Mouse (Mus musculus) embryonic facial prominence, embryonic 11.5 days (tissue): ENCODE results near the gene Fam204a. TPM values are rescaled to one million over a fixed set of nuclear protein-coding genes. Genes with fewer than 3 reads are reported as not detected.

ENCODE experiments used
- ATAC-seq: fragments of 200-750 bp; cut with Nextera tagmentation; replicated peaks from 2 replicates; pipeline ENCODE4 v1.8.0; 2017; ENCODE audit warnings: low read depth; ENCODE audit not compliant: insufficient number of reproducible peaks, low FRiP score, low TSS enrichment
- DNase-seq: peaks from one replicate; pipeline ENCODE4 v3.0.0-alpha.2; 2015; ENCODE audit warnings: low spot score
- H3K27ac ChIP-seq: fragments of 300-500 bp; sonication (generic); replicated peaks from 2 replicates; pipeline ENCODE4 v1.5.1; 2014; ENCODE audit warnings: mild to moderate bottlenecking, low read depth, low read length, control low read depth
- H3K27me3 ChIP-seq: fragments of 300-500 bp; sonication (generic); 2 replicates; pipeline ENCODE4 v1.6.1; 2014; ENCODE audit warnings: mild to moderate bottlenecking, low read length, moderate library complexity, mixed read lengths; ENCODE audit not compliant: control insufficient read depth, insufficient read depth
- H3K36me3 ChIP-seq: fragments of 300-500 bp; sonication (generic); replicated peaks from 2 replicates; pipeline ENCODE4 v1.6.1; 2014; ENCODE audit warnings: low read depth, mild to moderate bottlenecking, low read length, moderate library complexity, mixed read lengths; ENCODE audit not compliant: control insufficient read depth, insufficient read depth
- H3K4me1 ChIP-seq: fragments of 300-500 bp; sonication (generic); 2 replicates; pipeline ENCODE4 v1.6.1; 2014; ENCODE audit warnings: low read length, mixed read lengths; ENCODE audit not compliant: control insufficient read depth, insufficient read depth
- H3K4me2 ChIP-seq: fragments of 300-500 bp; sonication (generic); 2 replicates; pipeline ENCODE4 v1.6.1; 2014; ENCODE audit warnings: low read depth, mild to moderate bottlenecking, control low read depth, low read length, moderate library complexity
- H3K4me3 ChIP-seq: fragments of 300-500 bp; sonication (generic); 2 replicates; pipeline ENCODE4 v1.5.1; 2014; ENCODE audit warnings: low read depth, low read length, control low read depth
- H3K9ac ChIP-seq: fragments of 300-500 bp; sonication (generic); replicated peaks from 2 replicates; pipeline ENCODE4 v1.6.1; 2014; ENCODE audit warnings: mild to moderate bottlenecking, control low read depth, low read length
- H3K9me3 ChIP-seq: fragments of 300-500 bp; sonication (generic); replicated peaks from 2 replicates; pipeline ENCODE4 v1.6.1; 2016; ENCODE audit warnings: mild to moderate bottlenecking, low read length, inconsistent platforms, mixed read lengths; ENCODE audit not compliant: control insufficient read depth
- WGBS: fragments of 180-500 bp; shearing (Covaris S2); extraction: QIAGEN DNeasy Blood & Tissue Kit; methylation state at CpG from one replicate; pipeline ENCODE4 v1.1.7; 2014; 5-methylcytosine and 5-hydroxymethylcytosine counted together
- polyA plus RNA-seq: library from polyadenylated mRNA; unstranded; fragments of >200 nt; fragmentation: Nextera tagmentation; extraction: Ambion mirVana; gene quantifications from 2 replicates; pipeline ENCODE4 v1.2.1, GENCODE M21; 2014

Gene Fam204a
- 71.1 and 77.6 TPM in 2 replicates for polyA plus RNA-seq

GRCm38 (mm10) chr19:60225899-60226844 is at the start of gene Fam204a:
Gene Fam204a, minus strand, starts transcription at chr19:60226701.
- DNase-seq (peak; percentile 97), ATAC-seq (peak; percentile 96)
- H3K4me2 ChIP-seq = peak within 1 kb of the TSS; percentile 50
- H3K36me3 ChIP-seq = no peaks in the 10 kb centered on the region; the same call in 1 of the 2 replicates
- H3K9ac ChIP-seq = peak within 1 kb of the TSS; percentile 95
- H3K4me1 ChIP-seq = no peaks in the 10 kb centered on the region
- under 1% methylated on average over 68 of the region's 68 CpGs for WGBS
- H3K9me3 ChIP-seq = no peaks in the 10 kb centered on the region
- H3K4me3 ChIP-seq = peak within 1 kb of the TSS; percentile 74
- H3K27me3 ChIP-seq = no peaks in the 10 kb centered on the region
- H3K27ac ChIP-seq = peak within 1 kb of the TSS; percentile 97

GRCm38 (mm10) chr19:60265789-60266188 is 39.3 kb upstream of the Fam204a start:
- WGBS = 69% methylated on average over 1 of the region's 1 CpGs
- Histone ChIP-seq H3K27ac (no peak overlapping the region), H3K27me3 (no peaks in the 10 kb centered on the region), H3K4me1 (no peaks in the 10 kb centered on the region), H3K4me3 (no peak overlapping the region), H3K36me3 (no peaks in the 10 kb centered on the region), H3K9ac (no peak overlapping the region), H3K9me3 (no peaks in the 10 kb centered on the region), H3K4me2 (no peak overlapping the region)
- DNase-seq (no peak), ATAC-seq (no peak)

DNA sequence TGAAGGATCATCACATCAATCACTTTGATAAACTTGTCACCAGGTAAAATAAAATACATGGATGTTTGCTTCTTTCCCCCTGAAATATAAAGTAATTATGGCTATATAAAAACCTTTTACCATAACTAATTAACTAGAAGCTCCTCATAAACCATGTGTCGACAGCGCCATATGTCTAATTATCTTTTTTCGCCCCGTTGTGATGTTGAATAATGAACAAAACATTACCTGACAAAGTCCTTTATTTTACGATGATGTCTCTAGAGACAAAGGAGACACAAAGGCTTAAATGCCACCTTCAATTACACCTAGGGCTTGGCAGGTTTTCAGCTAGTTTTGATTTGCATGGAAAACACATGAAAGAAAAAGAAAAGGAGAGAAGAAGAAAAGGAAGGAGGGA is 34.2 kb upstream of the Fam204a start:
- Histone ChIP-seq H3K9ac (no peak overlapping the region), H3K27ac (no peak overlapping the region), H3K27me3 (no peaks in the 10 kb centered on the region), H3K36me3 (no peaks in the 10 kb centered on the region), H3K4me1 (no peaks in the 10 kb centered on the region), H3K4me2 (no peak overlapping the region), H3K4me3 (no peak overlapping the region), H3K9me3 (no peaks in the 10 kb centered on the region)
- WGBS = 85% methylated on average over 5 of the region's 5 CpGs
- ATAC-seq = no peak
- DNase-seq = no peak

DNA sequence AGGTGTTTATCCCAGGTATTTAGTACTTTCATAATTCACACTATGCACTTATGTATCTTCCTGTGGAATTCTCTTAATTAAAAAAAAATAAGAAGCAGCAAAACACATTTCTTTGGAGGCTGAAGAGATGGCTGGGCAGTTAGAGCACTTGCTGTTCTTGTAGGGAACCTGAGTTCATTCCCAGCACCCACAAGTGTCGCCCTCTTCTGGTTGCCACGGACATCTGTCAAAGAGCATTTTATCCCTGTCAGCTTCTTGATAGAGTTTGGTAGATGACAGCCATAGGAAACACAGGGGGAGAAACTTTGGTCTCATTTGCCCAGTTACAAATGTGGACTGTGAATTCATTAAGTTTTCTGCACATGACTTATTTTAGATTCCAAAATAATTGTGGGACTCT is 25.5 kb upstream of the Fam204a start:
- ATAC-seq (no peak), DNase-seq (no peak)
- WGBS = 34% methylated on average over 2 of the region's 2 CpGs
- H3K36me3 ChIP-seq = no peaks in the 10 kb centered on the region
- no peak overlapping the region for H3K4me3 ChIP-seq
- no peaks in the 10 kb centered on the region for H3K27me3 ChIP-seq
- H3K4me2 ChIP-seq = no peak overlapping the region
- H3K4me1 ChIP-seq = no peaks in the 10 kb centered on the region
- H3K9ac ChIP-seq = no peak overlapping the region
- H3K27ac ChIP-seq = no peak overlapping the region
- H3K9me3 ChIP-seq = no peaks in the 10 kb centered on the region

GRCm38 (mm10) chr19:60251197-60251596 is 24.7 kb upstream of the Fam204a start:
- H3K9me3 ChIP-seq = no peaks in the 10 kb centered on the region
- ATAC-seq (no peak), DNase-seq (no peak)
- no peaks in the 10 kb centered on the region for H3K4me1 ChIP-seq
- H3K9ac ChIP-seq = no peak overlapping the region
- WGBS = 80% methylated on average over 9 of the region's 9 CpGs
- no peak overlapping the region for H3K27ac ChIP-seq
- no peaks in the 10 kb centered on the region for H3K36me3 ChIP-seq
- H3K27me3 ChIP-seq = no peaks in the 10 kb centered on the region
- no peak overlapping the region for H3K4me3 ChIP-seq
- no peak overlapping the region for H3K4me2 ChIP-seq

DNA sequence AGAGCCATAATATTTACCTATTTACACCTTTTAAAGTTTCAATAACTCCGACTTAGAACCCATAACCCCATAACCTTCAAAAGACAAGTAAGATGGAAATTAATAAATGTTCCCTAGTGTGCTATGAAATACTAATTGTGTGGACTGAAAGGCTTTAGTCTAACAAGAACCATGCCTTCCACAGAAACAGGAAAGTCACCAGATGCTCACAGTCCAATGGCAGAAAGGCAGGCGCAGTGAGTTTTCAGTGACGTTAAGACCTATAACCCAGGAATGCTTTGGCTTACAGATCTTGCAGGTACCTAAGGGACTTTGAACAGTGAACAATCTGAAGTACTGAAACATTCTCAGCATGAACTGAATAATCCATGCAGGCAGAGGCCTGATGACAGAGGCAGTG is 18.7 kb upstream of the Fam204a start:
- DNase-seq (no peak), ATAC-seq (no peak)
- Histone ChIP-seq H3K4me3 (no peak overlapping the region), H3K27ac (no peak overlapping the region), H3K36me3 (no peaks in the 10 kb centered on the region), H3K9me3 (no peaks in the 10 kb centered on the region), H3K4me2 (no peak overlapping the region), H3K4me1 (no peaks in the 10 kb centered on the region), H3K27me3 (no peaks in the 10 kb centered on the region), H3K9ac (no peak overlapping the region)
- WGBS = 72% methylated on average over 3 of the region's 3 CpGs

- Histone ChIP-seq H3K9me3 (no peaks in the 10 kb centered on the region), H3K27ac (no peak overlapping the region), H3K4me3 (no peak overlapping the region), H3K4me1 (no peaks in the 10 kb centered on the region), H3K9ac (no peak overlapping the region), H3K4me2 (no peak overlapping the region), H3K36me3 (no peaks in the 10 kb centered on the region), H3K27me3 (no peaks in the 10 kb centered on the region)
- DNase-seq (no peak), ATAC-seq (no peak)
- WGBS = 82% methylated on average over 7 of the region's 7 CpGs
Measured at GRCm38 (mm10) chr19:60242620-60243019, 16.1 kb upstream of the Fam204a start.

DNA sequence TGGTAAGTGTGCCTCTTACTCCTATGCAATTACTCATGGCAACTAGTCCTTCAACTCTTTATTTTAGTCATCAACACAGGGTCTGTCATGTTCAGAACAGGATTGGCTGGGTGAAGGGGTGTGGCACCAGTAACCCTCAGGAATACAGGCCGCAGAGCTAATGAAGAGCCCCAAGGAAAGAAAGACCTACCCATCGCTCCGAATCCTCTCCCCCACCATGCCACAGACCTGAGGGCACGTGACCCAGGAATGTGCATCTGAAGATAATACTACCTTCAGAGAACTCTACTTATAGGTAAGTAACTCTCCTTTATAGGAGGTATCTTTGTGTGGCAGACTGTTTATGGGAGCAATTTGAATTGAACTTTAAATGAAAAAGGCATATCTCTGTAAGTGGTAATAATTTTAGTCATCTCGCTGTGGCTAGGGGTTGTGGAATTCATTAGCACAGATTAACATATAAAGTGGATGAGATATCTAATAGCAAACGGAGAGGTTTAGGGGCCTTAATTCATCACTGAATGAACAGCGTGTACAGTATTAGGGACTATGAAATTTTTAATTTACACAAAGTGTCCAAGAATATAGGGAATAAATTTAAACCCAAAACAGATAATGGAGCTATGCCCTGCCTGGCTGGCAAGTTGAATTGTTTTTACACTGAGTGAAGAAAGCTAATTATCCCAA is 15.6 kb upstream of the Fam204a start:
- H3K9ac ChIP-seq = no peak overlapping the region
- no peaks in the 10 kb centered on the region for H3K9me3 ChIP-seq
- no peaks in the 10 kb centered on the region for H3K36me3 ChIP-seq
- no peaks in the 10 kb centered on the region for H3K27me3 ChIP-seq
- H3K4me3 ChIP-seq = no peak overlapping the region
- no peak for ATAC-seq
- no peak overlapping the region for H3K27ac ChIP-seq
- no peaks in the 10 kb centered on the region for H3K4me1 ChIP-seq
- no peak for DNase-seq
- H3K4me2 ChIP-seq = no peak overlapping the region
- WGBS = 78% methylated on average over 7 of the region's 7 CpGs
